Mouse (Mus musculus): ENCODE measurements at regions not wholly inside any gene's neighbourhood (a gene's known extent, or its start where the extent isn't known, plus 50 kb on each side); places are given as distances from the start of the nearest gene placed in this dataset.

- Histone ChIP-seq H3K27ac (ENCODE audit: insufficient read depth, low read length) (no peak overlapping the region), H3K4me3 (ENCODE audit: insufficient read depth, low read length) (no peak overlapping the region), H3K4me1 (ENCODE audit: control insufficient read depth, insufficient read depth, low read length) (peaks cover 3% of the 10 kb centered on the region; the same call in 1 of the 2 replicates)
- TF ChIP-seq POLR2A (IDR thresholded peaks at IDR 0.05; ENCODE audit: low read depth, low read length) (no peak), CTCF (IDR thresholded peaks at IDR 0.05; ENCODE audit: borderline replicate concordance, insufficient read depth, low read length) (no peak)
These were observed 64.4 kb upstream of the Ccn6 start for GRCm38 (mm10) chr10:39228027-39228426.

GRCm38 (mm10) chr10:39227499-39227942 lies 63.9 kb upstream of the Ccn6 start:
- no peak for TF ChIP-seq POLR2A (IDR thresholded peaks at IDR 0.05; ENCODE audit: low read depth, low read length)
- TF ChIP-seq CTCF (IDR thresholded peaks at IDR 0.05; ENCODE audit: borderline replicate concordance, insufficient read depth, low read length): no peak
- peak overlapping the region; percentile 14 for H3K4me3 ChIP-seq (ENCODE audit: insufficient read depth, low read length)
- peaks cover 3% of the 10 kb centered on the region; the same call in 1 of the 2 replicates for H3K4me1 ChIP-seq (ENCODE audit: control insufficient read depth, insufficient read depth, low read length)
- H3K27ac ChIP-seq (ENCODE audit: insufficient read depth, low read length): no peak overlapping the region

- Histone ChIP-seq H3K4me1 (ENCODE audit: control insufficient read depth, insufficient read depth, low read length) (peaks cover 3% of the 10 kb centered on the region; the same call in 1 of the 2 replicates), H3K27ac (ENCODE audit: insufficient read depth, low read length) (no peak overlapping the region), H3K4me3 (ENCODE audit: insufficient read depth, low read length) (no peak overlapping the region)
- TF ChIP-seq POLR2A (IDR thresholded peaks at IDR 0.05; ENCODE audit: low read depth, low read length) (no peak), CTCF (IDR thresholded peaks at IDR 0.05; ENCODE audit: borderline replicate concordance, insufficient read depth, low read length) (no peak)
These were observed 62.9 kb upstream of the Ccn6 start for GRCm38 (mm10) chr10:39226518-39226917.

GRCm38 (mm10) chr10:39224449-39225094 lies 61.0 kb upstream of the Ccn6 start:
- Histone ChIP-seq H3K4me1 (ENCODE audit: control insufficient read depth, insufficient read depth, low read length) (no peaks in the 10 kb centered on the region), H3K4me3 (ENCODE audit: insufficient read depth, low read length) (no peak overlapping the region), H3K27ac (ENCODE audit: insufficient read depth, low read length) (no peak overlapping the region)
- no peak for TF ChIP-seq CTCF (IDR thresholded peaks at IDR 0.05; ENCODE audit: borderline replicate concordance, insufficient read depth, low read length)
- no peak for TF ChIP-seq POLR2A (IDR thresholded peaks at IDR 0.05; ENCODE audit: low read depth, low read length)

- no peak overlapping the region for H3K4me3 ChIP-seq (ENCODE audit: insufficient read depth, low read length)
- TF ChIP-seq POLR2A (IDR thresholded peaks at IDR 0.05; ENCODE audit: low read depth, low read length) (no peak), CTCF (IDR thresholded peaks at IDR 0.05; ENCODE audit: borderline replicate concordance, insufficient read depth, low read length) (no peak)
- H3K4me1 ChIP-seq (ENCODE audit: control insufficient read depth, insufficient read depth, low read length): no peaks in the 10 kb centered on the region
- H3K27ac ChIP-seq (ENCODE audit: insufficient read depth, low read length): no peak overlapping the region
These were observed 57.4 kb upstream of the Ccn6 start for GRCm38 (mm10) chr10:39221028-39221427.

GRCm38 (mm10) chr10:39219366-39219765 lies 55.8 kb upstream of the Ccn6 start:
- Histone ChIP-seq H3K4me1 (ENCODE audit: control insufficient read depth, insufficient read depth, low read length) (no peaks in the 10 kb centered on the region), H3K27ac (ENCODE audit: insufficient read depth, low read length) (no peak overlapping the region), H3K4me3 (ENCODE audit: insufficient read depth, low read length) (no peak overlapping the region)
- TF ChIP-seq POLR2A (IDR thresholded peaks at IDR 0.05; ENCODE audit: low read depth, low read length): no peak
- no peak for TF ChIP-seq CTCF (IDR thresholded peaks at IDR 0.05; ENCODE audit: borderline replicate concordance, insufficient read depth, low read length)

GRCm38 (mm10) chr10:39218151-39218550 lies 54.6 kb upstream of the Ccn6 start:
- Histone ChIP-seq H3K4me1 (ENCODE audit: control insufficient read depth, insufficient read depth, low read length) (no peaks in the 10 kb centered on the region), H3K27ac (ENCODE audit: insufficient read depth, low read length) (no peak overlapping the region), H3K4me3 (ENCODE audit: insufficient read depth, low read length) (no peak overlapping the region)
- no peak for TF ChIP-seq POLR2A (IDR thresholded peaks at IDR 0.05; ENCODE audit: low read depth, low read length)
- TF ChIP-seq CTCF (IDR thresholded peaks at IDR 0.05; ENCODE audit: borderline replicate concordance, insufficient read depth, low read length): no peak

GRCm38 (mm10) chr10:39216142-39216904 lies 52.7 kb upstream of the Ccn6 start:
- Histone ChIP-seq H3K4me1 (ENCODE audit: control insufficient read depth, insufficient read depth, low read length) (no peaks in the 10 kb centered on the region), H3K27ac (ENCODE audit: insufficient read depth, low read length) (no peak overlapping the region), H3K4me3 (ENCODE audit: insufficient read depth, low read length) (no peak overlapping the region)
- no peak for TF ChIP-seq POLR2A (IDR thresholded peaks at IDR 0.05; ENCODE audit: low read depth, low read length)
- no peak for TF ChIP-seq CTCF (IDR thresholded peaks at IDR 0.05; ENCODE audit: borderline replicate concordance, insufficient read depth, low read length)

GRCm38 (mm10) chr10:39214563-39214962 lies 51.0 kb upstream of the Ccn6 start:
- H3K4me3 ChIP-seq (ENCODE audit: insufficient read depth, low read length): no peak overlapping the region
- no peak for TF ChIP-seq CTCF (IDR thresholded peaks at IDR 0.05; ENCODE audit: borderline replicate concordance, insufficient read depth, low read length)
- TF ChIP-seq POLR2A (IDR thresholded peaks at IDR 0.05; ENCODE audit: low read depth, low read length): no peak

More at GRCm38 (mm10) chr10:39214563-39214962, 51.0 kb upstream of the Ccn6 start:
- Histone ChIP-seq H3K4me1 (ENCODE audit: control insufficient read depth, insufficient read depth, low read length) (no peaks in the 10 kb centered on the region), H3K27ac (ENCODE audit: insufficient read depth, low read length) (no peak overlapping the region)

All from embryonic fibroblast, embryonic 13.5 days (primary cell).